Mouse (Mus musculus) embryonic facial prominence, embryonic 14.5 days (tissue): Measurements from ENCODE around the gene Nop9. TPM values are rescaled to one million over a fixed set of nuclear protein-coding genes. Genes with fewer than 3 reads are reported as not detected.

ENCODE experiments used
- ATAC-seq: fragments of 200-750 bp; cut with Nextera tagmentation; 2 replicates; pipeline ENCODE4 v1.8.0; 2017; ENCODE audit warnings: low read depth, moderate number of reproducible peaks, moderate TSS enrichment
- DNase-seq: peaks from one replicate; pipeline ENCODE4 v3.0.0-alpha.2; 2015; ENCODE audit warnings: low spot score
- H3K27ac ChIP-seq: fragments of 300-500 bp; sonication (generic); replicated peaks from 2 replicates; pipeline ENCODE4 v1.5.1; 2014; ENCODE audit warnings: low read depth, mild to moderate bottlenecking, low read length, moderate library complexity
- H3K27me3 ChIP-seq: fragments of 300-500 bp; sonication (generic); replicated peaks from 2 replicates; pipeline ENCODE4 v1.6.1; 2014; ENCODE audit warnings: low read length; ENCODE audit not compliant: control insufficient read depth, insufficient read depth
- H3K36me3 ChIP-seq: fragments of 300-500 bp; sonication (generic); 2 replicates; pipeline ENCODE4 v1.6.1; 2014; ENCODE audit warnings: low read length, mixed read lengths; ENCODE audit not compliant: control insufficient read depth, insufficient read depth
- H3K4me1 ChIP-seq: fragments of 300-500 bp; sonication (generic); 2 replicates; pipeline ENCODE4 v1.6.1; 2014; ENCODE audit warnings: antibody characterized with exemption, low read length; ENCODE audit not compliant: control insufficient read depth, insufficient read depth
- H3K4me2 ChIP-seq: fragments of 300-500 bp; sonication (generic); 2 replicates; pipeline ENCODE4 v1.6.1; 2014; ENCODE audit warnings: low read depth, mild to moderate bottlenecking, low read length, moderate library complexity, mixed read lengths
- H3K4me3 ChIP-seq: fragments of 300-500 bp; sonication (generic); 2 replicates; pipeline ENCODE4 v1.5.1; 2014; ENCODE audit warnings: low read depth, mild to moderate bottlenecking, low read length
- H3K9ac ChIP-seq: fragments of 300-500 bp; sonication (generic); 2 replicates; pipeline ENCODE4 v1.6.1; 2014; ENCODE audit warnings: low read depth, mild to moderate bottlenecking, low read length, moderate library complexity, mixed read lengths
- H3K9me3 ChIP-seq: fragments of 300-500 bp; sonication (generic); 2 replicates; pipeline ENCODE4 v1.6.1; 2016; ENCODE audit warnings: low read length; ENCODE audit not compliant: control insufficient read depth
- WGBS: fragments of 180-500 bp; shearing (Covaris S2); extraction: QIAGEN DNeasy Blood & Tissue Kit; methylation state at CpG from one replicate; pipeline ENCODE4 v1.1.7; 2014; 5-methylcytosine and 5-hydroxymethylcytosine counted together
- polyA plus RNA-seq: library from polyadenylated mRNA; unstranded; fragments of >200 nt; fragmentation: Nextera tagmentation; extraction: Ambion mirVana; gene quantifications from 2 replicates; pipeline ENCODE4 v1.2.1, GENCODE M21; 2014

Gene Nop9
- polyA plus RNA-seq, 1 experiment from 2014 or later, result 32.6 TPM

DNA sequence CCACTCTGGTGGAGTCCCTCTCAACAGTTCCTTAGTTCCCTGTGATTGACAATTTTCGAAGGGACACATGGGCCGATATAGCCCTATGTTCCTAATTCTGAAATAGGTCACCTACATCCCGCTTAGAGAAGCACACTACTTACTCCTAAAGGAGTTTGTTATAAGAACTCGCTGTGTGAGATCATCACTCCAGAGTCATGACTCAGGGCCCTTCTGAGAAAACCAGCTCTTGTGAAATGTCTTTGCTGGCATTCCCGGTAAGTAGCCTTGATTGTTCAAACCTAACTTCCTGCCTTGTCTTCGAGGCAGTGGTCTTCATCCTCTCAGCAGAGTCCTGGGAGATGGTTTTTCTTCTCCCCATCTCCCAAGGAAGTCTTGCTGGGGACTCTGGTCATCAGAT, 23.1 kb downstream of the Nop9 start:
- Histone ChIP-seq H3K27me3 (peaks cover 29% of the 10 kb centered on the region), H3K4me2 (no peak overlapping the region), H3K4me1 (no peaks in the 10 kb centered on the region; the same call in 1 of the 2 replicates), H3K36me3 (no peaks in the 10 kb centered on the region; the same call in 1 of the 2 replicates), H3K4me3 (no peak overlapping the region), H3K9me3 (no peaks in the 10 kb centered on the region), H3K27ac (no peak overlapping the region), H3K9ac (no peak overlapping the region)
- no peak for ATAC-seq
- WGBS, result 83% methylated on average over 6 of the region's 6 CpGs
- DNase-seq, result no peak

DNA sequence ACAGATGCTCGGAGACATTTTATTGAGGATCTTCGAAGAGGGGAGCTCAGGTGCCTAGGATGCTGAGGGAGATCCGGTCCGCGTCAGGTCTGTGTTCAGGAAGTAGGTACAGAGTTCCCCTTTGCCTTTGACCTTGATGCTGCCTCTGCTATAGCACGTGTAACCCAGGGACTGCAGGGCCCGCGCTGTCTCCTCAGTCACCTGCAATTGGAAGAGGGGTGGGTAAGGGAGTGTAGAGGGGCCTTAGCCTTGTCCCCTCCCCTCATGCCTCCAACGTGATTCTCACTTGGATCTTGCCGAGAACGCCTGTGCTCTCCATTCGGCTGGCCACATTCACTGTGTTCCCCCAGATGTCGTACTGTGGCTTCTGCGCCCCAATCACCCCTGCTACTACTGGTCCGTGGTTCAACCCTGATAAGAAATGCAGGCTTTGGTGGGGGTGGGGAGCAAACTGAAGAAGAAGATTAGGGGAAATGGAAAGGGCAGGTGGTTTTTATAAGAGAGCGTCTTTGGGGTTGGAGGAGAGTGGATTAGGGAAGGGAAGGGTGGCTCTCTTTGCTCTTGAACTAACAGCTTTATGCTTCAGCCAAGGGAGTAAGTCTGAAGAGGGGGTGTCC, 23.7 kb downstream of the Nop9 start:
- Histone ChIP-seq H3K27me3 (peaks cover 29% of the 10 kb centered on the region), H3K4me3 (no peak overlapping the region), H3K9ac (no peak overlapping the region), H3K4me1 (no peaks in the 10 kb centered on the region; the same call in 1 of the 2 replicates), H3K36me3 (no peaks in the 10 kb centered on the region; the same call in 1 of the 2 replicates), H3K27ac (no peak overlapping the region), H3K9me3 (no peaks in the 10 kb centered on the region), H3K4me2 (no peak overlapping the region)
- 72% methylated on average over 16 of the region's 16 CpGs for WGBS
- DNase-seq (no peak), ATAC-seq (no peak)

DNA sequence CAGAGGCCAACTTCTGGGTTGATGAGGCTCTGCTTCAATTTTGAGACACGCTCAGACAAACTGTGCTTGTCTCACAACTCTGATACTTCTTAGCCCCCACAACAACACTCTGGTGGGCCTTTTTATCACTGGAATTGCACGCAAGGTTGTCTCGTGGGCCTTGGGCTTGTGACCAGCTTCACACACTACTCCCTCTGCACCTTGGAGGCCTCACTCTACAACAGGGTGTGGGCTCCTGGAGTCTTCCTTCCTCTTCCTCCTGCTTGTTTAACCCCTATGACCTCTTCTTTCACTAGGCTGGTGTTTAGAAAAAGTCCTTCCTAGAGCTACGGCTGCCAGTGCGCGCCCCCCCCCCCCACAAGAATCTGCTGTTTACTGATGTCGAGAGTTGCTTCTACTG, 31.2 kb downstream of the Nop9 start:
- H3K27me3 ChIP-seq, result peaks cover 3% of the 10 kb centered on the region; the same call in 1 of the 2 replicates
- H3K27ac ChIP-seq, result no peak overlapping the region
- H3K4me1 ChIP-seq, result peaks cover 4% of the 10 kb centered on the region
- DNase-seq (no peak), ATAC-seq (no peak)
- H3K9ac ChIP-seq, result no peak overlapping the region
- WGBS, result 58% methylated on average over 7 of the region's 7 CpGs
- H3K4me2 ChIP-seq, result no peak overlapping the region
- H3K36me3 ChIP-seq, result peaks cover 16% of the 10 kb centered on the region; the same call in 1 of the 2 replicates
- H3K9me3 ChIP-seq, result no peaks in the 10 kb centered on the region
- no peak overlapping the region for H3K4me3 ChIP-seq

DNA sequence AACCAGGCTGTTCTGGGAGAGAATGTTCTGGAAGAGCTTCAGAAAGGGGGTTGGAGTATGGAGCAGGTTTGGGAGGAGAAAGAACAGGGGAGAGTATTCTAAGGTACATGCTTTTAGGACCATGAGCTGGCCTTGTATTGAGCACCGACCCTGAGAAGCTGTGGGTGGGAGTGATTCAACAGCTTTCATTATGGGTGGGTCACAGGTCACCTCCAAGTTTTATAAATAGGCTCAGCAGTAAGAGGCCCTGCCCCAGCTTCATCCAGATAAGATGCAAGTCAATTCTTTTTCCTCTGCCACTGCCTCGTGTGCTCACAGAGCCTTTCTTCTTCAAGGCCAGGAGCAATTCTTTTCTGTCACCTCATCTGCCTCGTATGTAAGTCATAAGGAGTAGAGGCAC, 31.7 kb downstream of the Nop9 start:
- Histone ChIP-seq H3K4me2 (no peak overlapping the region), H3K4me3 (no peak overlapping the region), H3K36me3 (peaks cover 16% of the 10 kb centered on the region; the same call in 1 of the 2 replicates), H3K27me3 (peaks cover 5% of the 10 kb centered on the region; the same call in 1 of the 2 replicates), H3K4me1 (peaks cover 8% of the 10 kb centered on the region), H3K9me3 (no peaks in the 10 kb centered on the region), H3K9ac (no peak overlapping the region), H3K27ac (no peak overlapping the region)
- DNase-seq, result no peak
- ATAC-seq, result no peak
- WGBS, result 37% methylated on average over 3 of the region's 3 CpGs

DNA sequence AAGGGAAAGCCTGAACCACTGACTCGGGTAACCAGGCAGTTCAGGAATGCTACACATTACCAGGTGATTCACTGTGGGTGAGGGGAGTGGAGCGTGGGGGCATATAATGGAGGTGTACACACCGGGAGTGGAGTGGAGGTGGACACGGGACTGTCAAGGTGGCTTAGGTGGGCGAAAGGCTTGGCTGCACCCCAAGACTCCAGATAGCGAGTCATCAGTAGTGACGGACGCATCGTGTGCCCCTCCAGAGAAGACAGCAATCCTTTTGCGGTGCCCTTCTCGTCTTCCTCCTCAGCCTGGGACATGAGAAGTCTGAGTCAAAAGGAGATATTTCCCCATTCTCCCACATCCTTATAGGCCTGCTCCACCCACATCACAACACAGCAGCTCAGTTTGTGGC, 32.3 kb downstream of the Nop9 start:
- Histone ChIP-seq H3K4me2 (no peak overlapping the region), H3K36me3 (peaks cover 16% of the 10 kb centered on the region; the same call in 1 of the 2 replicates), H3K9me3 (no peaks in the 10 kb centered on the region), H3K27me3 (peaks cover 5% of the 10 kb centered on the region; the same call in 1 of the 2 replicates), H3K4me1 (peaks cover 14% of the 10 kb centered on the region), H3K27ac (no peak overlapping the region), H3K9ac (no peak overlapping the region), H3K4me3 (no peak overlapping the region)
- WGBS, result 87% methylated on average over 11 of the region's 11 CpGs
- ATAC-seq (no peak), DNase-seq (no peak)

DNA sequence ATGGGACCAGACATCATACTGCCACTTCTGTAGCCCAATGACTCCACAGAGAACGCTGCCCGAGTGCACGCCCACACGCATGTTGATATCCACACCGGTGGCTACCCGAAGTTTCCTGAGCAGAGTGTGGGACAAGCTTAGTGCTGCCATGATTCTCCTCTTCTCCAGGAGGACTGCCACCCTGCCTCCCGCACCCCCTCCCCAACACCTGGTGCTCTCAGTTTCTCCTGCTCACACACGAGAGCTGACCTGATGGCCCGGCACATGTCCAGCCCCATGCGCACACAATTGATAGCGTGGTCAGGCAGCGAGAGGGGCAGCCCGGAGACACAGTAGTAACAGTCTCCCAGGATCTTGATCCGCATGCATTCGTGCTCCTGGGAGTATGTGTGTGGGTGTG, 33.2 kb downstream of the Nop9 start:
- peaks cover 16% of the 10 kb centered on the region; the same call in 1 of the 2 replicates for H3K36me3 ChIP-seq
- H3K27ac ChIP-seq, result no peak overlapping the region
- peaks cover 15% of the 10 kb centered on the region for H3K4me1 ChIP-seq
- H3K4me2 ChIP-seq, result no peak overlapping the region
- 88% methylated on average over 15 of the region's 15 CpGs for WGBS
- no peak overlapping the region for H3K4me3 ChIP-seq
- H3K27me3 ChIP-seq, result peaks cover 5% of the 10 kb centered on the region; the same call in 1 of the 2 replicates
- no peaks in the 10 kb centered on the region for H3K9me3 ChIP-seq
- no peak overlapping the region for H3K9ac ChIP-seq
- ATAC-seq, result no peak
- DNase-seq, result no peak

DNA sequence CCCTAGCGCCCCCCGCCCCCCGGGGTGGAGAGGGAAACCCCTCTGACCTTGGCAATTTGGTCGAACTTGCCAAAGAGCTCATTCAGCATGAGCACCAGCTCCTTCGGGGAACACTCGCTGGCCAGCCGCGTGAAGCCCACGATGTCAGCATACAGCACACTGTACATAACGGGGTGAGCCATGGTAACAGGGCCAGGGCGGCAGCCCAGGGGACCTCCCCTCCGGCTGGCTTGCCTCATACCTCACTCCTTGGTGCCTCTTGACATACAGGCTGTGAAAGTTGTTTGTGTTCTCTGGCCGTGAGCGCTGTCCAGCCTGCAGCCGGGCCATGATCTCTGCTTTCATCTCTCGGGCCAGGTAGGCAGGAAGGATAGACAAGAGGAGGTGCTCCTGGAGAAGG, 34.2 kb downstream of the Nop9 start:
- DNase-seq, result no peak
- Histone ChIP-seq H3K9ac (no peak overlapping the region), H3K4me3 (no peak overlapping the region), H3K9me3 (no peaks in the 10 kb centered on the region), H3K36me3 (peaks cover 14% of the 10 kb centered on the region; the same call in 1 of the 2 replicates), H3K4me1 (peaks cover 15% of the 10 kb centered on the region), H3K27ac (no peak overlapping the region), H3K4me2 (no peak overlapping the region), H3K27me3 (peaks cover 5% of the 10 kb centered on the region; the same call in 1 of the 2 replicates)
- 53% methylated on average over 16 of the region's 16 CpGs for whole genome bisulfite sequencing
- no peak for ATAC-seq

DNA sequence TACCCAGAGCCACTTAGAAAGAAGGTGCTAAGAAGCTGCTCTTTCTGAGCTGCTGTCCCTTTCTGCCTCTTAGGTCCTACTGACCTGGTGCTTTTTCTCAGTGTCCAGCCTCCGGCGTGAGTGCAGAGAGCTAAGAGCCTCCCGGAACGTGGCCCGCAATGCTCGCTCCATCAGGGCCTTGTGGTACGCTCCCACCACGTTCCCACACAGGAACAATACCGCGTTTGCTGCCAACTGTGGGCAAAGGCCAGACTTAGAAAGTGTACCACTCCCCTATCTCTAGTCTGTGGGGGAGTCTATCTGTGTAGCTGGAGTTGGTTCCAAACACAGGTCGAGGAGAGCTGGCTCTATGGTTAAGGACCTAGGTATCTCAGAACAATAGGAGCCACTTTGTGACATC, 35.2 kb downstream of the Nop9 start:
- 81% methylated on average over 11 of the region's 11 CpGs for WGBS
- H3K36me3 ChIP-seq, result 0 out of 2 replicates have a peak, but pooled peaks cover 9% of the 10 kb centered on the region
- ATAC-seq (no peak), DNase-seq (no peak)
- no peak overlapping the region for H3K27ac ChIP-seq
- no peaks in the 10 kb centered on the region for H3K9me3 ChIP-seq
- no peak overlapping the region for H3K4me2 ChIP-seq
- H3K9ac ChIP-seq, result no peak overlapping the region
- no peak overlapping the region for H3K4me3 ChIP-seq
- peaks cover 15% of the 10 kb centered on the region for H3K4me1 ChIP-seq
- H3K27me3 ChIP-seq, result peaks cover 5% of the 10 kb centered on the region; the same call in 1 of the 2 replicates

DNA sequence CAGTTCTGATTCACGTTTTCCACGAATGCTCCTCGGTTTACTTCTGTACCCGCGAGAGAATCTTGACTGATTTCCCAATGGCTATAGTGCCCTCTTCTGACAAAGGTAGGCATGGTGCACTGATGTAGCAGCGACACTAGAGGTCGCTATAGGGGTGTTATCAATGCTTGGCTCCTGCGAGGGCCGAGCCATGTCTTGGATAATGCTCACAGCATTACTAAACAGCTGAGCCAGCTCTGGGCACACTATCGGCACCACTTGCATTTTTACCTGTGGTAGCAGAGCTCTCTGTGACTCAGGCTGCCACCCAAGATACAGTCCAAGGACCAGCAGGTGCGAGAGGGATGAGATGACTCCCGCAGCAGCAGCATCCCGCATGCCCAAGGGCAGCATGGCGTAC, 35.8 kb downstream of the Nop9 start:
- ATAC-seq (peak; percentile 79), DNase-seq (peak; percentile 93)
- Histone ChIP-seq H3K9ac (no peak overlapping the region), H3K4me3 (peak overlapping the region; percentile 28), H3K4me1 (peaks cover 15% of the 10 kb centered on the region), H3K36me3 (0 out of 2 replicates have a peak, but pooled peaks cover 9% of the 10 kb centered on the region), H3K27me3 (peaks cover 9% of the 10 kb centered on the region; the same call in 1 of the 2 replicates), H3K4me2 (peak overlapping the region; percentile 60), H3K9me3 (no peaks in the 10 kb centered on the region), H3K27ac (no peak overlapping the region)
- 16% methylated on average over 14 of the region's 14 CpGs for WGBS
